Mouse (Mus musculus) megakaryocyte, embryonic 14.5 days (primary cell): ENCODE results near the gene Edem2. TPM values are rescaled to one million over a fixed set of nuclear protein-coding genes. Genes with fewer than 3 reads are reported as not detected.

Experiments used
- H3K27me3 ChIP-seq: replicated peaks from 2 replicates; pipeline ENCODE3; 2012; ENCODE audit warnings: inconsistent platforms
- H3K36me3 ChIP-seq: replicated peaks from 2 replicates; pipeline ENCODE3; 2012; ENCODE audit warnings: low read length, inconsistent platforms, mixed read lengths
- H3K4me1 ChIP-seq: 2 replicates; pipeline ENCODE4 v1.6.1; 2012; ENCODE audit warnings: inconsistent platforms
- H3K4me3 ChIP-seq: replicated peaks from 2 replicates; pipeline ENCODE3; 2012; ENCODE audit warnings: moderate library complexity, mild to moderate bottlenecking, inconsistent platforms
- H3K9me3 ChIP-seq: 2 replicates; pipeline ENCODE4 v1.6.1; 2012; ENCODE audit warnings: inconsistent platforms
- FLI1 ChIP-seq: IDR thresholded peaks from 2 replicates; pipeline ENCODE4 v1.6.1; 2012; ENCODE audit warnings: low read length, inconsistent platforms, mixed read lengths
- GATA1 ChIP-seq: IDR thresholded peaks from 3 replicates; pipeline ENCODE4 v1.6.1; 2012; ENCODE audit warnings: mixed read lengths, low read length, inconsistent platforms, borderline replicate concordance
- polyA plus RNA-seq: library from polyadenylated mRNA; stranded (reverse); fragments of >175 nt; gene quantifications from 2 replicates; pipeline ENCODE4 v1.2.3, GENCODE M21; 2012; ENCODE audit warnings: low replicate concordance; ENCODE audit not compliant: insufficient read depth

Gene Edem2
- polyA plus RNA-seq, 1 experiment: 90.3 TPM

GRCm38 (mm10) chr2:155764679-155765418 is 35.6 kb upstream of the Edem2 start:
- no peak for TF ChIP-seq FLI1
- TF ChIP-seq GATA1: no peak
- H3K27me3 ChIP-seq: peaks cover 51% of the 10 kb centered on the region
- no peak overlapping the region for H3K4me3 ChIP-seq
- no peaks in the 10 kb centered on the region for H3K9me3 ChIP-seq
- H3K4me1 ChIP-seq: peaks cover 4% of the 10 kb centered on the region; the same call in 1 of the 2 replicates
- no peaks in the 10 kb centered on the region for H3K36me3 ChIP-seq

DNA sequence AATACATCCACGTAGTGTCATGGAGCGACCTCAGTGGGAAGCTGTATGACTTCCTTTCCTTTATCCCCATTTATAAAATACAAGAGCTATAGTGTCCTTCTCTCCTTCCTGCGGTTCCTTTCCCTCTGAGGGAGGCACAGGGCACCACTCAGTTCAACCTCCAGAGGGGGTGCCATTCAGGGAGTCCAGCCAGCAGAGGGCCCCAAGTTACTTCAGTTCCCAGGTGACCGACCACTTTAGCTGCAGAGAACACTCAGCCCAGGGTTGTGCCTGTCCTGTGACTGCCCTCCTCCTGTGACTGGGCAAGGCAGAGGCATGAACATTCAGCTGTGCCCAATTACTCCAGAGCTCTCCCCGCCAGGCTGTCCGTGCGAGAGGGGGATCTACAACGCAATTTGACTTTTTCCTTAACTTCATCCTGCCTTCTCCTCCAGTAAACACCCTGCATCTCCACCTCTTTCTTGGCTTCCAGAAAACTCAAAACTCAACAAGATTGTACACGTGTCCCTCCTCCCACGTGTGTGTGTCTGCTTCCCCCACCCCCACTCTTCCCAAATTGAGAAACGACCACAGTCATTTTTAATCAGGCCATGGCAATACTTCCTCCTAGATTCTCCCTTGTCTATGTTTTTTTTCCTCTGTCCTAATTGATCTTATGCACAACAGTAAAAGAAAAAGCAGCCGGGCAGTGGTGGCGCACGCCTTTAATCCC is 27.7 kb upstream of the Edem2 start:
- H3K9me3 ChIP-seq: no peaks in the 10 kb centered on the region
- TF ChIP-seq GATA1: no peak
- no peak for TF ChIP-seq FLI1
- peaks cover 58% of the 10 kb centered on the region for H3K27me3 ChIP-seq
- H3K4me1 ChIP-seq: peaks cover 9% of the 10 kb centered on the region
- no peaks in the 10 kb centered on the region for H3K36me3 ChIP-seq
- H3K4me3 ChIP-seq: no peak overlapping the region

DNA sequence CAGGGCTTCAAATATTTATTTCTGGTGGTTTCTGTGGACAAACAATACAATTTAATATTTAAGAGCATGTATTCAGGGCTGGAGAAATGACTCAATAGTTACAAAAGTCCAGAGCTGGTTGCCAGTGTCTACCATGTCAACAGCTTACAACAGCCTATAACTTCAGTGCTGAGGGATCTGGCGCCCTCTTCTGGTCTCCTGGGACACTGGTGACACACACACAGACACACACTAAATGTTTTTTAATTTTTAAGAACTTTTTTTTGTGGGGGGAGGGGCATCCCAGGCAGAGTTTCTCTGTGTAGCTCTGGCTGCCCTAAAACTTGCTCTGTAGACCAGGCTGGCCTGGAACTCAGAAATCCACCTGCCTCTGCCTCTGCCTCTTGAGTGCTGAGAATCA is 26.5 kb upstream of the Edem2 start:
- TF ChIP-seq FLI1 (no peak), GATA1 (no peak)
- H3K27me3 ChIP-seq: peaks cover 66% of the 10 kb centered on the region

DNA sequence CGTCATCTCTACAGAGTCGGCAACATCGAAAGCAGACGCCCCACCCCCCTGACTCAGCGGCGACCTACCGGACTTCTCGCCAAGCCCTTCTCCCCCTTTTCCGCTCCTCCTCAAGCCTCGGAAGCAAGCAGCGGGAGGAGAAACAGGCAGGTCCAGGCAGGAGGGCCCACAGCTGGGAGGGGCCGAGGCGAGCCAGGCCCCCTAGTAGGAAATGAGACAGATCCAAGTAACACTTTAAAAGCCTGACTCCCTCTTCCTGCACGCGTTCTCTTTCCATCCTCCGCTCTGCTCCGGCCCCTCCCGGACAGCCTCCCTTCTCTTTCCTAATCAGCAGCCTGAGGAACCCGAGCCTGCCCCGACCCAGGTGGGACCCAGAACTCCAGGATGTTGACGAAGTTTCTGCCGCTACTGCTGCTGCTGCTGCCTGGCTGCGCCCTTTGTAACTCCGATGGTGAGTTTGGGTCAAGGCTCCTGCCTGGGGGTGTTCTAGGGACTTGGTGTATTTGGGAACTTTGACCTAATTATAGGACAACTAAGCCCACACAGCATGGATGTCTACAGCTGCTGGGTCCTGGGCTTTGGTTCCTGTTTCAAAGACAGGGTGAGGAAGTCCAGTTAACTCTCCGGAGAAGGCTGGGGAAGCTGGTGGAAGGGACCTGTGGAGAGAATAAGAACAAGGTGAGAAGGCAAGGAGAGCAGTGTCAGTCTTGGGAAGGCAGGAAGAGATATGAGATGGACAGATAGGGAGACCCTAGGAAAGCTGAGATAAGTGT is 21.9 kb upstream of the Edem2 start, which contains the start of gene Procr:
Gene Procr, plus strand, starts transcription at position 104 of the 773 bp plus-strand sequence.
- Histone ChIP-seq H3K9me3 (no peaks in the 10 kb centered on the region), H3K4me3 (peak within 1 kb of the TSS; percentile 88), H3K4me1 (peaks cover 20% of the 10 kb centered on the region), H3K27me3 (peaks cover 73% of the 10 kb centered on the region), H3K36me3 (no peaks in the 10 kb centered on the region)
- no peak for TF ChIP-seq FLI1
- no peak for TF ChIP-seq GATA1

More for the DNA sequence above, 26.5 kb upstream of the Edem2 start:
- no peaks in the 10 kb centered on the region for H3K36me3 ChIP-seq
- no peak overlapping the region for H3K4me3 ChIP-seq
- no peaks in the 10 kb centered on the region for H3K9me3 ChIP-seq
- peaks cover 21% of the 10 kb centered on the region for H3K4me1 ChIP-seq

- peaks cover 29% of the 10 kb centered on the region for H3K4me1 ChIP-seq
- H3K36me3 ChIP-seq: no peaks in the 10 kb centered on the region
- no peaks in the 10 kb centered on the region for H3K9me3 ChIP-seq
- TF ChIP-seq FLI1 (no peak), GATA1 (no peak)
- H3K27me3 ChIP-seq: peaks cover 82% of the 10 kb centered on the region
- H3K4me3 ChIP-seq: no peak overlapping the region
These were observed 20.1 kb upstream of the Edem2 start for GRCm38 (mm10) chr2:155749394-155749793.

DNA sequence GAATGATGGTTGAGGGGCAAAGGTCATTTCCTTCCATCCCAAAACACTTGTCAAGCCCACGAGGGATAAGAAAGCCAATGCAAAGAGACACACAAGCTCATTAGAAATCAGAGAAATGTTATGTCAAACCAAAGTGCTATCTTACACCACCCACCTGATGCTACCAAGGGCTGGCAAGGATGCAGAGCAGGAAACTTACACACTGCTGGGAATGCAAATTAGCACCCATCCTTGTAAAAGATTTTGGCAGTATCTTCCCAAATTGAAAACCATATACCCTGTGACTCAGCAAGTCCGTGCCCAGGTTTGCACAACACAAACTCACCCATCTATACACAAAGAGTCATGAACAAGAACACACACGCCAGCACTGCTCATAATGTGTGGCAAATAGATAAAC is 16.2 kb upstream of the Edem2 start:
- Histone ChIP-seq H3K27me3 (peaks cover 75% of the 10 kb centered on the region), H3K4me3 (no peak overlapping the region)
- TF ChIP-seq FLI1 (no peak), GATA1 (no peak)

GRCm38 (mm10) chr2:155743351-155743750 is 14.1 kb upstream of the Edem2 start:
- Histone ChIP-seq H3K36me3 (no peaks in the 10 kb centered on the region), H3K27me3 (peaks cover 77% of the 10 kb centered on the region), H3K4me3 (peak overlapping the region; percentile 8), H3K4me1 (peaks cover 31% of the 10 kb centered on the region), H3K9me3 (no peaks in the 10 kb centered on the region)
- TF ChIP-seq FLI1: no peak
- TF ChIP-seq GATA1: no peak

More for the DNA sequence above, 16.2 kb upstream of the Edem2 start:
- no peaks in the 10 kb centered on the region for H3K9me3 ChIP-seq
- H3K36me3 ChIP-seq: no peaks in the 10 kb centered on the region
- peaks cover 31% of the 10 kb centered on the region for H3K4me1 ChIP-seq

DNA sequence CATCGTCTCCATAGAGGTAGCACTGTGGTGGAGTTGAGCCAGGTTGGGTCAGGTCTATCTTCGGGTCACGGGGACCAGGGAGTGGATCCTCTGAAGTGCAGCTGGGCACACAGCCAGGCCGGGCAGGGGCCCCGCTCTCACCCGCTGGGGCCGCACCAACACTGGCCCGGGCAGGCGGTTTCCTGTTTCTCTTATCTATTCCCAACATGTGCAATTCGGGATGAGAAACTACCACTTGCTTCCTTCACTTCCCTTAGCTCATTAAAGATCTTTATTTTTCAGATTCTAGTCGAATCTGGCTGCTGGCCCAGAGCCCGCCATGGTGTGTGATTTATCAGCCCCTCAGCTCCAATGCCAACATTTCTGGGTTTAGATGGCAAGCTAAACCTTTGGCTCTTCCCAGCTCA is 13.7 kb upstream of the Edem2 start:
- Histone ChIP-seq H3K4me3 (peak overlapping the region; percentile 64), H3K4me1 (peaks cover 33% of the 10 kb centered on the region), H3K27me3 (peaks cover 79% of the 10 kb centered on the region), H3K9me3 (no peaks in the 10 kb centered on the region), H3K36me3 (no peaks in the 10 kb centered on the region)
- peak; percentile 29; the same call in 1 of the 3 replicates for TF ChIP-seq GATA1
- TF ChIP-seq FLI1: no peak

DNA sequence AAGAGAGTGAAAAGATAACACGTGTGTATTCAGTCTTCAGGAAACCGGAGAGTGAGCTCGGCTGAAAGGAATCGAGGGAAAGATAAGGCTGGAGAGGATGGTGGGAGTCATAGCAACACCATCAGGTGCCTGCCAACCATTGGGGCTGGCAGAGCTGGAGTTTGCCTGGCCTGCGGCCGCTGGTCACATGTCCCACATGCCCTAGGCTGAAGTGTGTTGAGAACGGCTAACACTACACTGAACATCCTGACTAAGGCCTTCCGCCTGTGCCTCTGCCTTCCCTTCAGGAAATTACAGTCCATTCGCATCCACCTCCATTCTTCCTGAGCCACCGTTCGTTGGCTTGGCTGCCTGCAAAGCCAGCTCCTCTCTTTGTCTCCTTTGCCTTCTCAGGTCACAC is 12.9 kb upstream of the Edem2 start:
- TF ChIP-seq FLI1 (no peak), GATA1 (no peak)
- Histone ChIP-seq H3K27me3 (peaks cover 82% of the 10 kb centered on the region), H3K36me3 (no peaks in the 10 kb centered on the region), H3K4me3 (peak overlapping the region; percentile 75), H3K4me1 (peaks cover 38% of the 10 kb centered on the region), H3K9me3 (no peaks in the 10 kb centered on the region)
